Mouse (Mus musculus) stomach, postnatal 0 days (tissue): Measurements from ENCODE around the gene Kirrel2.

Source experiments
- CTCF ChIP-seq: IDR thresholded peaks from 2 replicates; pipeline ENCODE4 v1.5.1; 2016; ENCODE audit warnings: antibody characterized with exemption, low read depth, mild to moderate bottlenecking, moderate library complexity
- EP300 ChIP-seq: optimal IDR thresholded peaks from 2 replicates; pipeline ENCODE3; 2016; ENCODE audit warnings: antibody characterized with exemption

GRCm38 (mm10) chr7:30399671-30400070 is 57.8 kb downstream of the Kirrel2 start:
- TF ChIP-seq CTCF, result no peak
- TF ChIP-seq EP300, result no peak
